Mouse (Mus musculus) ES-E14 (cell line): ENCODE data around the gene Gm10282. TPM values are rescaled to one million over a fixed set of nuclear protein-coding genes. Genes with fewer than 3 reads are reported as not detected.

Experiments
- DNase-seq: peaks from one replicate; pipeline ENCODE4 v3.0.0-alpha.2; 2013; ENCODE audit warnings: low read depth, low spot score
- H3K27ac ChIP-seq: 2 replicates; pipeline ENCODE4 v1.5.1; 2012; ENCODE audit warnings: low read depth, mild to moderate bottlenecking, low read length, moderate library complexity, mixed read lengths; ENCODE audit not compliant: poor library complexity, insufficient read depth, severe bottlenecking
- H3K36me3 ChIP-seq: 2 replicates; pipeline ENCODE4 v1.6.1; 2012; ENCODE audit warnings: mild to moderate bottlenecking, low read length, moderate library complexity, mixed read lengths; ENCODE audit not compliant: control insufficient read depth, poor library complexity, insufficient read depth, severe bottlenecking
- H3K4me1 ChIP-seq, 2 experiments: fragments of 150-350 bp in 1 of 2; sonication (generic) in 1 of 2; 2 replicates each; pipeline ENCODE4 v1.6.1; 2012; ENCODE audit warnings: low read length in 2 of 2, mild to moderate bottlenecking in 1 of 2, mixed read lengths in 1 of 2; ENCODE audit not compliant: control insufficient read depth in 2 of 2, insufficient read depth in 2 of 2, poor library complexity in 1 of 2
- H3K4me3 ChIP-seq, 2 experiments: fragments of 150-350 bp in 1 of 2; sonication (generic) in 1 of 2; 2 replicates each; pipeline ENCODE4 v1.5.1; 2012; ENCODE audit warnings: low read length in 2 of 2, low read depth in 1 of 2, mild to moderate bottlenecking in 1 of 2, mixed read lengths in 1 of 2; ENCODE audit not compliant: insufficient read depth in 1 of 2, poor library complexity in 1 of 2, severe bottlenecking in 1 of 2
- H3K9ac ChIP-seq: 2 replicates; pipeline ENCODE4 v1.6.1; 2012; ENCODE audit warnings: low read depth, mild to moderate bottlenecking, low read length, mixed read lengths; ENCODE audit not compliant: poor library complexity, insufficient read depth, severe bottlenecking
- H3K9me3 ChIP-seq: fragments of 150-350 bp; sonication (generic); 2 replicates; pipeline ENCODE4 v1.6.1; 2012; ENCODE audit warnings: low read depth, mild to moderate bottlenecking, low read length; ENCODE audit not compliant: control insufficient read depth, insufficient read depth
- CHD2 ChIP-seq: IDR thresholded peaks from 2 replicates; pipeline ENCODE4 v1.6.1; 2014; ENCODE audit warnings: mild to moderate bottlenecking, low read depth, low read length, inconsistent platforms
- HCFC1 ChIP-seq: IDR thresholded peaks from 2 replicates; pipeline ENCODE4 v1.6.1; 2012; ENCODE audit warnings: low read length, inconsistent platforms, borderline replicate concordance; ENCODE audit not compliant: insufficient read depth
- MAFK ChIP-seq: IDR thresholded peaks from 2 replicates; pipeline ENCODE4 v1.6.1; 2014; ENCODE audit warnings: mild to moderate bottlenecking, low read depth, low read length, inconsistent platforms; ENCODE audit not compliant: insufficient read depth
- ZC3H11A ChIP-seq: IDR thresholded peaks from 2 replicates; pipeline ENCODE4 v1.6.1; 2012; ENCODE audit warnings: low read depth, mild to moderate bottlenecking, inconsistent platforms, low read length, borderline replicate concordance
- ZNF384 ChIP-seq: IDR thresholded peaks from 2 replicates; pipeline ENCODE4 v1.6.1; 2012; ENCODE audit warnings: low read depth, low read length, inconsistent platforms
- in situ Hi-C, 2 experiments: fragments of 600-800 bp; cut with MboI; formaldehyde crosslinking; loops; one replicate each; pipeline ENCODE4 v1.15.1; 2025; ENCODE audit warnings: low sequenced_read_pairs in 2 of 2, inconsistent platforms in 1 of 2; ENCODE audit not compliant: unreplicated experiment in 2 of 2
- total RNA-seq: library from RNA; depleted of rRNA; stranded (reverse); fragments of 300-350 nt; gene quantifications from 2 replicates; pipeline ENCODE4 v1.2.3, GENCODE M21; 2012

Gm10282 gene
- total RNA-seq, 1 experiment: 21.2 TPM

DNA sequence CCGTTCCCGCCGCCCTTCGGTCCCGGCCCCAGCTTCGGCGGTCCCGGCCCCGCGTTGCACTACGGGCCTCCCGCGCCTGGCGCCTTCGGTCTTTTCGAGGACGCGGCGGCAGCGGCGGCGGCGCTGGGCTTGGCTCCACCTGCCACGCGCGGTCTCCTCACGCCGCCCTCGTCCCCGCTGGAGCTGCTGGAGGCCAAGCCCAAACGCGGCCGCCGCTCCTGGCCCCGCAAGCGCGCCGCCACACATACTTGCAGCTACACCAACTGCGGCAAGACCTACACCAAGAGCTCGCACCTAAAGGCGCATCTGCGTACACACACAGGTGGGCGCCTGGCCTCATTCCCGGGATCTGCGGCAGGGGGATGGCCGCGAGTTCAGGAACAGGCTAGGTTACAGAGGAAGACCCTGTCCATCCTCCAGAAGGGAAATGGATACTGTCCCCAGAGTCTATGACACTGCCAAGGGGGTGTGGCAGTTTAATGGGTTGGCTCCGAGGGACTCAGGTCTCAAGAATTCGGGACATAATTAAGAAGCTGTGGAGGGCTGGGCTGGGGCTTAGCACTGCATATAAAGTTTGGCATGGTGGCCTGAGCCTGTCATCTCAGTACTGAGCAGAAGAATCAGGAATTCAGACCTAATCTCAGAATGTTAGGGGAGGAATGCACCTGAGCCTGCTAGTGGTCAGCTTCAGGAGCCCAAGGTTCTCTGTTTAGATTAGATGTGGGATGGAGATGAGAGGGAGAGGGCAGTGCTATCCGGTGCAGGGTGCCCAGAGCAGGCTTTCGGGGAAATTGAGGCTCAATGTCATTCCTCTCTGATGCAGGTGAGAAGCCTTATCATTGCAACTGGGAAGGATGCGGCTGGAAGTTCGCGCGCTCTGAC is 15.1 kb upstream of the Gm10282 start:
- Histone ChIP-seq H3K9me3 (no peaks in the 10 kb centered on the region), H3K36me3 (peaks cover 46% of the 10 kb centered on the region), H3K9ac (peak overlapping the region; percentile 95), H3K4me3 (peak overlapping the region; percentile 89 to 96), H3K27ac (peak overlapping the region; percentile 88), H3K4me1 (peaks cover 6 to 21% of the 10 kb centered on the region in 2 experiments)
- no peak for DNase-seq
- TF ChIP-seq CHD2 (no peak), ZNF384 (no peak)
- in situ Hi-C loops: no loop called here

DNA sequence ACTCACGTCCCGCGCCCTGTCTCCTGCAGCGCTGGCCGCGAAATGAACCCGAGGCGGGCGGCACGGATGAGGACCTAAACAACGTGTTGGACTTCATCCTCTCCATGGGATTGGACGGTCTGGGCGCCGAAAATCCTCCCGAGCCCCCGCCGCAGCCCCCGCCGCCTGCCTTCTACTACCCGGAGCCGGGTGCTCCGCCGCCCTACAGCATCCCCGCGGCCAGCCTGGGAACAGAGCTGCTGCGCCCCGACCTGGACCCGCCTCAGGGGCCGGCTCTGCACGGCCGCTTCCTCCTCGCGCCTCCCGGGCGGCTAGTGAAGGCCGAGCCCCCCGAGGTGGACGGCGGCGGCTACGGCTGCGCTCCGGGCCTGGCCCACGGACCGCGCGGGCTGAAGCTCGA is 14.3 kb upstream of the Gm10282 start:
- H3K27ac ChIP-seq: peak overlapping the region; percentile 88
- no peak for DNase-seq
- in situ Hi-C loops: no loop called here
- peak overlapping the region; percentile 95 for H3K9ac ChIP-seq
- H3K4me3 ChIP-seq: peak overlapping the region; percentile 89 to 96
- TF ChIP-seq ZNF384 (no peak), ZC3H11A (no peak), MAFK (no peak), CHD2 (no peak), HCFC1 (no peak)
- H3K9me3 ChIP-seq: no peaks in the 10 kb centered on the region
- H3K4me1 ChIP-seq: peaks cover 9 to 16% of the 10 kb centered on the region in 2 experiments
- peaks cover 46% of the 10 kb centered on the region for H3K36me3 ChIP-seq

DNA sequence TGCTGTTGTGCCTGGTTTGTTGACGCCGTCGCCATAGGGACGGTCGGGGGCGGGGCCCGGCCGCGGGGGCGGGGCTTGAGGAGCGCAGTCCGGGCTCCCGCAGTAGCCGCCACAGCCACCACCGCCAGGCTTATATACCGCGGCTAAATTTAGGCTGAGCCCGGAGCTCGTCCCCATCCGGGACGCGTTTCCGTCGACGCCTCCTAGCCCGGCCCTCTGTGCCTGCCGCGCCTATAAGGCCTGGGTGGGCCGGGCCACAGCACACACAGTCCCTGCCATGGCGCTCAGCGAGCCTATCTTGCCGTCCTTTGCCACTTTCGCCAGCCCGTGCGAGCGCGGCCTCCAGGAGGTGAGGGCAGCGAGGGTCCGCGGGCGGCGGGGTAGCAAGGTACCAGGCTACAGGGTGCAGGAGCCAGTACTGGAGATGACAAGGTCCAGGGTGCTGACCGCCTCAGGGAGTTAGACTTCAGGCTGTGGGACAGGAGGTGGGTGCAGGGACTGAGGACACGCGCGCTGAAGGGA is 13.8 kb upstream of the Gm10282 start, which contains the start of gene Klf2:
Gene Klf2 (plus strand): TSS at position 233 of the 522 bp plus-strand sequence.
- in situ Hi-C loops: no loop called here
- TF ChIP-seq CHD2 (no peak), HCFC1 (peak; percentile 53; the same call in 1 of the 2 replicates), ZC3H11A (no peak), MAFK (no peak)
- Histone ChIP-seq H3K27ac (peak within 1 kb of the TSS; percentile 99), H3K9me3 (no peaks in the 10 kb centered on the region), H3K4me1 (peaks cover 9 to 15% of the 10 kb centered on the region in 2 experiments), H3K36me3 (peaks cover 46% of the 10 kb centered on the region), H3K4me3 (peak within 1 kb of the TSS; percentile 89 to 96), H3K9ac (peak within 1 kb of the TSS; percentile 95)
- DNase-seq: peak; percentile 95

DNA sequence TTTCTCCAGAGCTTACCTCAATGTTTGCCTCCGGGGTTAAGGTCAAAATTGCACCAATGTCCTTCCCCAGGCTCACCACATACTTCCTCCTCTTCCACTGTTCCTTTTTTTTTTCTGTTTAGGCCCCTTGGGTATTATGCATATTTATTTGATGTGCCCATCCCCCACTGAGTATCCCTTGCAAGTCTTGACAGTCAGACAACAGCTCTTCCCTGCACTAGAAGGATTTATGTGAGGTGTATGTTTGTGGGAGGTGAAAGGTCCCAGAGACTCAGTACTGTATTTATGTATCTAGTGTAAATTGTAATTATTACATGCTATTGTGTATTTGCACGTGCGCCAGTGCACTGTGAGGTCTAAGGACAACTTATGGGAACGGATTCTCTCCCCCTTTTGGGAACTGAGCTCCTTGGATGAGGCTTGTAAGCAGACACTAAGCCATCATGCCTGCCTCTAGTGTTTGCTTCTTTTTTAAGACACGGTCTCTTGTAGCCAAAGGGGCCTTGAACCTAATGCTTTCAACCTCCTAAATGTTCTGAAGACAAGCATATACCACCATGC is 12.8 kb upstream of the Gm10282 start:
- peak overlapping the region; percentile 99 for H3K27ac ChIP-seq

More for the DNA sequence above, 12.8 kb upstream of the Gm10282 start:
- peak overlapping the region; percentile 35; the same call in 1 of the 2 replicates for H3K9ac ChIP-seq
- TF ChIP-seq HCFC1: no peak
- TF ChIP-seq ZC3H11A: no peak
- TF ChIP-seq CHD2: no peak
- no peak for TF ChIP-seq MAFK
- TF ChIP-seq ZNF384: no peak
- H3K4me3 ChIP-seq: no peak overlapping the region
- in situ Hi-C loops: no loop called here
- peaks cover 38% of the 10 kb centered on the region for H3K36me3 ChIP-seq
- peaks cover 9 to 18% of the 10 kb centered on the region in 2 experiments for H3K4me1 ChIP-seq
- H3K9me3 ChIP-seq: no peaks in the 10 kb centered on the region
- DNase-seq: no peak
